Mouse (Mus musculus): ENCODE results near the gene Lrrn1.

Lrrn1 gene

DNA sequence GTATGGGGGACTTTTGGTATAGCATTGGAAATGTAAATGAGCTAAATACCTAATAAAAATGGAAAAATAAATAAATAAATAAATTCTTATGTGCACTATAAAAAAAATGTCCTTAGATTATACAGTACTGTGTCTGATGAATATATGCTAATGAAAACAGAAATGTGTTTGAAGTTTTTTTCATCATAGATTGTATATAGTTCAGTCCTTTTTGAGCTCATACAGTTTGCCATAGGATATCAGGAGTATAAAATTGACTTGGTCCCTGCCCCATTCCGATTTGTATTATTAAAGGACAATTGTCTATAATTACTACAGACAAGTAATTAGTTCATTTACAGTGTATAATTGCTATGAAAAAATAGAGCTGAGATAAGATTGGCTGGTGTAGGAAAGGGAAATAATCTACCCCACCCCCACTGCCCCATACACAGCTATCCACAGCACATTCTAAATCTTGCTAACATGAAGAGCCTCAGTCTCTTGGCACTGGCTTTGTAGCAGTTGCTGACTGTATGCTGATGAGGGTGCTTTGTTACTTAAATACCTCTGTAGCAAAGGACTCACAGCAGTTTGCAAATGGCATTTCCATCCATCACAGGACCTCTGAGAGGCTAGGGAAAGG, 54.3 kb downstream of the Lrrn1 start:
- no peak for ATAC-seq (ENCODE audit: low TSS enrichment)

- peak; percentile 59; the same call in 1 of the 2 replicates for ATAC-seq (ENCODE audit: low TSS enrichment)
These were observed 75.6 kb downstream of the Lrrn1 start for GRCm38 (mm10) chr6:107605151-107605550.

- ATAC-seq (ENCODE audit: low TSS enrichment): no peak
These were observed 84.7 kb downstream of the Lrrn1 start for GRCm38 (mm10) chr6:107614288-107614687.
